ENCODE assay signal across 10 mouse cellular contexts in the genomic region with DNA sequence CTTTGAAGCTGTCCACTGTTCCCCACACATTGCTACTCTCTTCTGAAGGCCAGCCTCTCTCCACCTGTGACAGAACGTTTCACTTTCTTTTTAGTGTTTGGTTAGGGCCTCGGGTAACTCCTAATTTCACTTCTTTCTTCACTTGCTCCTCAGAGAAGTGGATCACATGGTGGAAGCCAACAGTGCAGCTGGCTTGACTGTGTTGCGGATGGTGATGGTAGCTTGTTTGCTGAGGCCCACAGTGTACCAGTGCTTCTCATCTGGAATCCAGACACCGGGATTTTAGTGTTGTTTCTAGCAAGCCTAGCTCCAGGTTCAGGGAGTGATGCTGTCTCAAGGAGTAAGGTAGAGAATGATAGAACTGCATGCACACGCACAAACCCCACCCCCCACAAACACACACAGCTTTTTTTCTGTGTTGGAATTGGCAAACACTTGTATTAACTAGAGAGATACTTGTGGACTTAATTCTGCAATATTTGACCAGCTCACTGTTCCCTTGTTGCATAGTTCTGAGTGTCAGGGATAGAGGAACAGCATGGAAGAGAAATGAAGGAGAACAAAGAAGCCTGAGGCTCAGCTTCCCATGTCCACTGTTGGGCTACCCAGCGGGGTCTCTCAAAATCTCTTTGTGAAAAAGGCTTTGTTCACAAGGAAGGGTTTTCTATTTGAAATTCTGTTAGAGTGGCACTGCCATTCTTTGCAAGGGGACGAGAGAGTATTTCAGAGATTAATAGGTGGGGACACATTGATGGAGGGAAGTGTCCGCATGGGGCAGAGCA.
A peak's percentile ranks its signal among the peaks of the same experiment; 100 is the strongest.
DNase-seq lines count a peak whose midpoint lies in the region; ATAC-seq lines count a peak whose summit lies in the region.
"Had no signal": no experiment of that assay in that cellular context is flagged by ENCODE, and none has a peak within 500 bp of the region (broad histone marks: within the 10 kb centered on the region; RNA-seq: fewer than 3 reads in every experiment).

No protein-coding gene starts in this region.

- H3K4me3 ChIP-seq in heart, embryonic 11.5 days (ENCODE audit: low read depth, low read length) = no peak overlapping the region

- 66% methylated on average over 8 of the region's 8 CpGs for WGBS in heart, embryonic 11.5 days (ENCODE audit: insufficient replicate concordance)

- H3K36me3 ChIP-seq in heart, embryonic 11.5 days (ENCODE audit: control insufficient read depth, insufficient read depth, low read length) = no peaks in the 10 kb centered on the region

- H3K4me1 ChIP-seq in heart, embryonic 11.5 days (ENCODE audit: control insufficient read depth, insufficient read depth, low read length) = peaks cover 35% of the 10 kb centered on the region

- DNase-seq in heart, adult 8-10 months (ENCODE audit: low spot score) = no peak
- peak; percentile 23 for DNase-seq in thymus, postnatal 25 days
- no peak for DNase-seq in thymus, postnatal 36 days
- DNase-seq in lung, postnatal 36 days = peak; percentile 30
- no peak for DNase-seq in cerebellum, adult 11-12 months
- DNase-seq in kidney, adult 9 months = no peak
- DNase-seq in adrenal gland, postnatal 25 days = no peak
- DNase-seq: B cell, adult 2 months; heart, postnatal 4 days had no signal

- H3K27me3 ChIP-seq in heart, embryonic 11.5 days (ENCODE audit: control insufficient read depth, insufficient read depth, low read length) = no peaks in the 10 kb centered on the region

- peak overlapping the region; percentile 59 for H3K27ac ChIP-seq in heart, embryonic 11.5 days (ENCODE audit: low read depth, low read length)

- 0 out of 2 replicates have a peak overlapping the region, but pooled peaks have one; percentile 16 for H3K9ac ChIP-seq in heart, embryonic 11.5 days (ENCODE audit: low read depth, low read length)

- no peak for ATAC-seq in heart, embryonic 11.5 days (replicated peaks; ENCODE audit: insufficient number of reproducible peaks, low FRiP score, low TSS enrichment)

- no peaks in the 10 kb centered on the region for H3K9me3 ChIP-seq in heart, embryonic 11.5 days (replicated peaks; ENCODE audit: control insufficient read depth, low read length)

- H3K4me2 ChIP-seq in heart, embryonic 11.5 days = no peak overlapping the region

Comparison
In these comparisons a context has a peak if more than half of its experiments do, and no peak if none do; other contexts are left out.
1. DNase-seq: peak in thymus, postnatal 25 days (single experiment) and lung, postnatal 36 days (single experiment); none in heart, adult 8-10 months (single experiment), thymus, postnatal 36 days (0 of 2), cerebellum, adult 11-12 months (single experiment), kidney, adult 9 months (single experiment) and adrenal gland, postnatal 25 days (single experiment).